Mouse (Mus musculus): ENCODE results near the gene Clpb. TPM values are rescaled to one million over a fixed set of nuclear protein-coding genes. Genes with fewer than 3 reads are reported as not detected.
A peak's percentile ranks its signal among the peaks of the same experiment; 100 is the strongest.

Gene Clpb
- total RNA-seq, 2 experiments from 2014 or later, result 53.1 to 54.7 TPM

- no peak for DNase-seq
Measured at GRCm38 (mm10) chr7:101822836-101823757, 159.7 kb downstream of the Clpb start.

DNA sequence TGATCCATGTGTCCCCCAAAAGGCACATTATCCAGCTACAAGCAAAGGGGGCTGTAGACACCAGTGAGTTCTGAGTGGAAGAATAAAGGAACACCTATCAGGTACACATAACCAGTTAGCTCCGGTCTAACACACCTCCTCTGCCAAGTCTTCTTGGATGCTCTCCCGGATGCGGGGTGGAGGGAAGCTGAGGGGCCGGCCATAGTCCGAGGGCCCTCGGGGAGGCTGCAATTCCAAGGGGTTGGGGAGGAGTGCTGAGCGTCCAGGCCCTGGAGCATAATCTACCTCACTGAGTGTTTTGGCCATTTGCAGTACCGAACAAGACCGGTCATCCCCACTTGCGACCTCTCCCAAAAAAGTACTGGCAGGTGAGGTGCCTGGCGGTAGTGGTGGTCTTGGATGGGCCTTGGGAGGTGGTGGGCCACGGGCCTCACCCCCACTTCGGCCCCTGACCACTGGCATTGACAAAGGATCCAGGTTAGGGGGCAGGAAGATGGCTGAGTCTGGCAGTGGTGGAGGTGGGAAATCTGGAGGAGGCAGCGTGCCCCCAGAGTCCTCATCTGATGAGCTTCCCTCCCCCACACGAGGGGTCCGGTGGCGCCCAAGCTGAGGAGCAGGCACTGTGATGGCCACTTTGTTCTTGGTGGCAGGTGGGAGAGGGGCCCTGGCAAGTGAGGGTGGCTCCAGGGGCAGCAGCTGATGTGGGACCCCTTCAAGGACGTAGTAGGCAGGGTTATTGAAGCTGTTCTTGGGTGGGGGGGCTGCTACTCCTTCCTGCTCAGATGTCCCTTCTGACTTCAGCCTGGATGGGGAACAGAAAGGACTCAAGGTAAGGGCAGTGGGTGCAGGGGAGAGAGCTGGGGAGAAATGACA, 160.6 kb downstream of the Clpb start:
- no peak for DNase-seq

DNA sequence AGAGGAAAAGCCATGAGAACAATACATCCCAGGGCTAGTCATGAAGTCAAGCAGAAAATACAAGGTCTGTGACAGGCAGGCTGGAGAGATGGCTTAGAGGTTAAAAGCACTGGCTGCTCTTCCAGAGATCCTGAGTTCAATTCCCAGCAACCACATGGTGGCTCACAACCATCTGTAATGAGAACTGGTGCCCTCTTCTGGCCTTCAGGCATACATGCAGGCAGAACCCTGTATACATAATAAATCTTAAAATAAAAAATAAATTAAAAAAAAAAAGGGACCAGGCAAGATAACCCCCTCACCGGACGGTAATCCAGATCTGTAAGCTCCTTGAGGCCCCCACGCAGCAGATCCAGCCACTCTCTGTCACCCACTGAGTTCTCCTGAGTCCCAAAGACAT, 166.9 kb downstream of the Clpb start:
- no peak for DNase-seq

DNA sequence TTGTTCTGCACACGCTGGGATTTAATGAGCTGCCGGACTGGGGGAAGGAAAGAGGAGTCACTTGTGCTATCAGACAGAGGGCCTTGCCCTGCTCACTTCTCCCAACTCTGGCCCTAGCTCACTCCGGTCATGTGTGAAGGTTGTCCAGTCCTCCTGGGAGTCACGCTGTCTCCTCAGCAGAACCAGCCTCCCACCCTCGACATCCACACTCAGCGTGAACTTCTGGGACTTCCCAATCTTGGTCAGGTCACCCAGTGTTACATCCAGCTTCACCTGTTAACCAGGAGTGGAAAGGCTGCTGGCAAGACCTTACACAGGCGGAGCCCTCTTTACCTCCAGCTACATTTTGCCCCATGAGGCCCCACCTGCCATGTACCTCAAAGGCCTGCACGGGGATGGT, 168.0 kb downstream of the Clpb start:
- no peak for DNase-seq

GRCm38 (mm10) chr7:101832372-101832771, 168.9 kb downstream of the Clpb start:
- DNase-seq, result no peak

- DNase-seq, result no peak
Measured at GRCm38 (mm10) chr7:101833352-101833751, 169.9 kb downstream of the Clpb start.

DNA sequence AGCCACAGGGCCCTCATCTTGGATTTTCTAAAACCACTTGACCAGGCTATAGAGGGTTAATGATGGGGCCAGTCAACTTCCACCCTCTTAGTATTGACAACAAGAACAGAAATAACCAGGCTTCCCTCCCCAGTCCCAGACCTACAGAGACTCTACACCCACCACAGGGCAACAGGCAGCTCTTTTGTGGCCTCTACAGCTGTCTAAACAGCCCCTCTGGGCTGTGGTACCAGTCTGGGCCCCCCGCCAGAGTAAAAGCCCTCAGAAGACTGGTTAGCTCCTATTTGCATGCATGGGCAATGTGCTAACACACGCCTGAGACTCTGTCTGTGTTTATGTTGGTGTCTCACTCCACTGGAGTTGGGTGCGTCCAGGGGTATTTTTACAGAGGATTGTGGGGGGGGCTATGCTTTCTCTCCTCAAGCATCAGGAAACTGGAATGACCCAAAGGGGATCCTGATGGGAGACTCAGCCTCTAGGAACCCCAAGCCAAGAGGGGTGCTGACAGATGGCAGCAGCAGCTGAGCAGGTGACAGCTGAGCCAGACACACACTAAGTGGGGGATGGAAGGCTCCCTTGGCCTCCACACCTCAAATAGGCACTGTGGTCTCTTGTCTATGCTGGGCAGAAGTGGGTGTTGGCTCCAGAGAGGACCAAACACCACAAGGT, 170.6 kb downstream of the Clpb start:
- DNase-seq, result no peak

DNA sequence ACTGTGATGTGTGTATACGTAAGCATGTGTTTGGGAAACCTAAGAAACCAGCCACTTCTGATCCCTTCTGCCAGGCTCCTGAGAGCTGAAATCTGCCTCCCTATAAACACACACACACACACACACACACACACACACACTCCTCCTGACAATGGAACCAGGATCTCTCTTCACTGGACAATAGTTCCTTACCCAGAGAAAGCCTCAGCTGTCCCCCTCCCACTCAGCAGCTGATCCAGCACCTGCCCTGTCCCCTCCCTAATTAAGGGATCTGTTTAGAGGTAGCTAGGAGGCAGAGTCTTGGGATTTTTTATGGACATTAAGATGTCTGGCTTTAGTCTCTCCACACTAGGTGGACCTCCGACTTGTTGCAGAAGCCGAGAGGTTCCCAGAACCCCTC, 171.5 kb downstream of the Clpb start:
- no peak for DNase-seq

- DNase-seq, result no peak
Measured at GRCm38 (mm10) chr7:101835457-101836109, 172.2 kb downstream of the Clpb start.

- DNase-seq, result peak; percentile 40 to 45
Measured at GRCm38 (mm10) chr7:101836271-101837153, 173.1 kb downstream of the Clpb start.

DNA sequence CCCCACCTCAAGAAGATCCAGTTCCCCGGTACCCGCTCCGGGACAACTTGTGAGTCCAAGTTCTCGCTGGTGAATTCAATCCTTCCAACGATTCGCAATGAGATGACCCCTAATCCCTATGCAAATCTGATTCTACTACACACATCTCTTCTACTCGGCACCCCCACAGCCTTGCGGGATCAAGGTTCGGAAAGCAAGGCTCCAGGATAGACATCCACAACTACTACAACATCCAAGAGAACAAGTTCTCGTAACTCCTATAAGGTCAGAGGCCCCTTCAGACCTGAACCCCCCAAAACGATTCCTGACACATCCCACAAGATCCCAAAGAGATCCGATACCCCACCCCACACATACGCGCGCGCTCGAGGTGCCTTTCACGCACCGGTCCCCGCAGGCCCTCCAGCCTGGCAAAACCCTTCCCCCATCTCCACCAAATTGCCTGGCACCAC, 173.7 kb downstream of the Clpb start:
- DNase-seq, result no peak

GRCm38 (mm10) chr7:101837606-101838471, 174.4 kb downstream of the Clpb start, which contains the start of gene Inppl1:
Gene Inppl1 (minus strand): TSS chr7:101838229.
- peak; percentile 69 to 70 for DNase-seq

DNA sequence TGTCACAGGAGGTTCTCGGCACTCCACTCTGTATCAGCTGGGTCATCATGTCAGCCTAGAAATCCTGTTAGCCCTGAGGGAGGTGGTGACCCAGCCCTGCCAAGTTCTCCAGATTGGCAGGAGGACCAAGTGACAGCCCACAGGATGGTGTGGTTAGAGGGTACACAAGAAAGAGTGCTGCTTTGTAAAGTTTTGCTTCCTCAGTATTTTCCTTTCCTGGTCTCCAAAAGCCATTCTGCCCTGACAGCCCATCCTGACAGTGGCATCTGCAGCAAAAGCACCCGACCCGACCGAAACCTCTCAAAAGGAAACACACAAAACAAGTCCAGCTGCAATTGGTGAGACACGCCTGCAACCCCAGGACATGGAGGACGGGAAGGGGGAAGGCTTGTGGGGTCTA, 180.8 kb downstream of the Clpb start:
- no peak for DNase-seq

Other genes with a start within 250 kb of the Clpb start
- 100 to 1,000 TPM; 300 to 301 TPM for gene Pde2a, start 241.9 kb upstream of the Clpb start, total RNA-seq (2021)
- gene Art2b, start 78.0 kb upstream of the Clpb start, total RNA-seq (2021), result not detected
- gene Phox2a, start 154.7 kb downstream of the Clpb start, total RNA-seq (2021), result not detected
- gene Inppl1, start 174.6 kb downstream of the Clpb start, total RNA-seq (2021), result 10 to 100 TPM; 28.7 to 29.2 TPM
- gene Folr2, start 193.6 kb downstream of the Clpb start, total RNA-seq (2021), result not detected
- 10 to 100 TPM; 27.9 to 30.1 TPM for gene Anapc15, start 200.1 kb downstream of the Clpb start, total RNA-seq (2021)
- gene Folr1, start 207.2 kb downstream of the Clpb start, total RNA-seq (2021), result 1 to 10 TPM in 1 of 2 experiments, under 1 TPM in 1; 0.62 to 4.9 TPM
- 10 to 100 TPM; 87.9 to 90.5 TPM for gene Lamtor1, start 242.3 kb downstream of the Clpb start, total RNA-seq (2021)
- gene Tomt, start 242.7 kb downstream of the Clpb start, total RNA-seq (2021), result not detected

All from layer of hippocampus, postnatal 36 days (tissue).